Mouse (Mus musculus) neural tube, embryonic 13.5 days (tissue): ENCODE results near the gene Col15a1. TPM values are rescaled to one million over a fixed set of nuclear protein-coding genes. Genes with fewer than 3 reads are reported as not detected.

ENCODE experiments used
- ATAC-seq: fragments of 200-750 bp; cut with Nextera tagmentation; 2 replicates; pipeline ENCODE4 v1.8.0; 2017; ENCODE audit warnings: low read depth, mild to moderate bottlenecking, moderate TSS enrichment, moderate library complexity
- H3K27ac ChIP-seq: fragments of 300-500 bp; sonication (generic); replicated peaks from 2 replicates; pipeline ENCODE4 v1.5.1; 2015; ENCODE audit warnings: moderate library complexity, mild to moderate bottlenecking, inconsistent platforms
- H3K27me3 ChIP-seq: fragments of 300-500 bp; sonication (generic); 2 replicates; pipeline ENCODE4 v1.6.1; 2015; ENCODE audit warnings: mild to moderate bottlenecking, inconsistent platforms
- H3K36me3 ChIP-seq: fragments of 300-500 bp; sonication (generic); 2 replicates; pipeline ENCODE4 v1.6.1; 2015; ENCODE audit warnings: mild to moderate bottlenecking, inconsistent platforms
- H3K4me1 ChIP-seq: fragments of 300-500 bp; sonication (generic); replicated peaks from 2 replicates; pipeline ENCODE4 v1.6.1; 2015; ENCODE audit warnings: inconsistent platforms
- H3K4me2 ChIP-seq: fragments of 300-500 bp; sonication (generic); 2 replicates; pipeline ENCODE4 v1.6.1; 2015; ENCODE audit warnings: inconsistent platforms, mild to moderate bottlenecking, moderate library complexity
- H3K4me3 ChIP-seq: fragments of 300-500 bp; sonication (generic); 2 replicates; pipeline ENCODE4 v1.5.1; 2015; ENCODE audit warnings: mild to moderate bottlenecking, inconsistent platforms
- H3K9ac ChIP-seq: fragments of 300-500 bp; sonication (generic); 2 replicates; pipeline ENCODE4 v1.6.1; 2015; ENCODE audit warnings: moderate library complexity, mild to moderate bottlenecking, inconsistent platforms
- H3K9me3 ChIP-seq: fragments of 300-500 bp; sonication (generic); 2 replicates; pipeline ENCODE4 v1.6.1; 2016; ENCODE audit warnings: inconsistent platforms
- WGBS: fragments of 180-500 bp; shearing (Covaris S2); methylation state at CpG from one replicate; pipeline ENCODE4 v1.1.7; 2015; 5-methylcytosine and 5-hydroxymethylcytosine counted together
- polyA plus RNA-seq: library from polyadenylated mRNA; unstranded; fragments of >200 nt; fragmentation: Nextera tagmentation; extraction: Ambion mirVana; gene quantifications from 2 replicates; pipeline ENCODE4 v1.2.1, GENCODE M21; 2015

Col15a1 gene
- polyA plus RNA-seq, 1 experiment from 2014 or later: 5.2 TPM

DNA sequence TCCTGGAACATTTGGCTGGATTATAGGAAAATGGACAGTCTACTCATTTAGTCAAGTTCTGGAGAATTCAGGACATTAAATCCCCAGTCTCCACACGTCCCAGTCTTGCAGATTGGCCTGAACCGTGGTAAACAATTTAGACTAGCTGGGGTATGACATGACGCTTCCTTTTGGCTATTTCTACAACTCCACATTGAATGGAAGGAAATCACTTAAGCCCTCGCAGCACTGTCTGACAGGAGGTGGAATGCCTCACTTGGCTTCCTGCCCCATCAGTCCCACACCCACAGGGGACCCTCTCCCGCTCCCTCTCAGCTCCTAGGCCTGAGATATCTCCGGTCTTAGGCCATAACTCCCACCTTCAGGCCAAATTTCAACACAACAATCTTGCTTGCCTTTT, 2.1 kb upstream of the Col15a1 start:
- H3K27me3 ChIP-seq: peaks cover 57% of the 10 kb centered on the region
- 73% methylated on average over 6 of the region's 6 CpGs for WGBS
- peaks cover 16% of the 10 kb centered on the region for H3K4me1 ChIP-seq
- ATAC-seq: no peak
- H3K9me3 ChIP-seq: no peaks in the 10 kb centered on the region
- no peak overlapping the region for H3K4me3 ChIP-seq
- H3K36me3 ChIP-seq: no peaks in the 10 kb centered on the region
- H3K4me2 ChIP-seq: no peak overlapping the region
- no peak overlapping the region for H3K9ac ChIP-seq
- no peak overlapping the region for H3K27ac ChIP-seq

DNA sequence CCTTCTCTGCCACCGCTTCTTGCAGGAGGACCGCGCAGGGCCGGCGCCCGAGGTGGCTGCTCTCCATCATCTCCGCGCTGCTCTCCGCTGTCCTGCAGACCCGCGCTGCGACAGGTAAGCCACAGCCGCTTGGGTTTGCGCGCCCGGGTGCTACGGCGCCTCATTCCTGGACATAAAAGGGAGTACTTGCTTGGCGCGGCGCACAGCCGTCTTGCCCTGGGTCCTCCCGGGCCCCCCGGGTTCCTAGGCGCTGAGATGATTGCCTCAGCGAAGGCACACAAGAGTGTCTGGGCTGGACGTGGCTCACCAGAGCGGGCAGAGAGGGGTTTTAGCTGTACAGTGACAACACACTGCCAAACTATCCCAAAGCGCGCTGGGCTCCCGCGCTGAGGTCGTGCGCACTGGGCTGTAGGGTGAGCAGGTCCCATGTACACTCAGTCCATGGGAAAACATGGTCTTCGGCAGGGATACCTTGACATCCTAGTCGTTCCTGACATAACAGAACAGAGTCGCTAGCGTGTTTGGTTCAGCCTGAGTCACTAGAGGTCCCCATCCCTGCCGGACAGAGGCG, 545 bp downstream of the Col15a1 start:
- Histone ChIP-seq H3K4me1 (peaks cover 16% of the 10 kb centered on the region), H3K9ac (peak overlapping the region; percentile 73), H3K36me3 (no peaks in the 10 kb centered on the region), H3K4me3 (peak overlapping the region; percentile 52), H3K4me2 (peak overlapping the region; percentile 76), H3K9me3 (no peaks in the 10 kb centered on the region), H3K27me3 (peaks cover 61% of the 10 kb centered on the region), H3K27ac (no peak overlapping the region)
- ATAC-seq: peak; percentile 59
- WGBS: 3% methylated on average over 40 of the region's 40 CpGs

GRCm38 (mm10) chr4:47209466-47209865, 1.5 kb downstream of the Col15a1 start:
- ATAC-seq: no peak
- Histone ChIP-seq H3K36me3 (no peaks in the 10 kb centered on the region), H3K4me1 (peaks cover 16% of the 10 kb centered on the region), H3K27ac (no peak overlapping the region), H3K27me3 (peaks cover 61% of the 10 kb centered on the region), H3K9ac (no peak overlapping the region), H3K9me3 (no peaks in the 10 kb centered on the region), H3K4me3 (no peak overlapping the region), H3K4me2 (peak overlapping the region; percentile 76; the same call in 1 of the 2 replicates)
- WGBS: 79% methylated on average over 7 of the region's 7 CpGs

- Histone ChIP-seq H3K4me2 (no peak overlapping the region), H3K36me3 (no peaks in the 10 kb centered on the region), H3K4me1 (no peaks in the 10 kb centered on the region), H3K4me3 (no peak overlapping the region), H3K9me3 (no peaks in the 10 kb centered on the region), H3K9ac (no peak overlapping the region), H3K27ac (no peak overlapping the region), H3K27me3 (no peaks in the 10 kb centered on the region)
- ATAC-seq: no peak
- 100% methylated on average over 1 of the region's 1 CpGs for WGBS
Measured at GRCm38 (mm10) chr4:47218828-47219227, 10.9 kb downstream of the Col15a1 start.

GRCm38 (mm10) chr4:47219393-47219792, 11.4 kb downstream of the Col15a1 start:
- no peak for ATAC-seq
- Histone ChIP-seq H3K4me2 (no peak overlapping the region), H3K36me3 (no peaks in the 10 kb centered on the region), H3K4me1 (no peaks in the 10 kb centered on the region), H3K9ac (no peak overlapping the region), H3K4me3 (no peak overlapping the region), H3K9me3 (no peaks in the 10 kb centered on the region), H3K27me3 (no peaks in the 10 kb centered on the region), H3K27ac (no peak overlapping the region)
- 84% methylated on average over 10 of the region's 10 CpGs for WGBS

GRCm38 (mm10) chr4:47220544-47220943, 12.6 kb downstream of the Col15a1 start:
- Histone ChIP-seq H3K4me2 (no peak overlapping the region), H3K27ac (no peak overlapping the region), H3K27me3 (no peaks in the 10 kb centered on the region), H3K4me1 (no peaks in the 10 kb centered on the region), H3K9me3 (no peaks in the 10 kb centered on the region), H3K36me3 (no peaks in the 10 kb centered on the region), H3K9ac (no peak overlapping the region), H3K4me3 (no peak overlapping the region)
- no peak for ATAC-seq
- WGBS: 94% methylated on average over 3 of the region's 3 CpGs

- no peak for ATAC-seq
- H3K4me2 ChIP-seq: no peak overlapping the region
- no peaks in the 10 kb centered on the region for H3K36me3 ChIP-seq
- H3K27me3 ChIP-seq: no peaks in the 10 kb centered on the region
- H3K4me1 ChIP-seq: peaks cover 12% of the 10 kb centered on the region; the same call in 1 of the 2 replicates
- H3K9me3 ChIP-seq: no peaks in the 10 kb centered on the region
- H3K9ac ChIP-seq: no peak overlapping the region
- no peak overlapping the region for H3K4me3 ChIP-seq
- H3K27ac ChIP-seq: no peak overlapping the region
- 85% methylated on average over 3 of the region's 3 CpGs for WGBS
Measured at GRCm38 (mm10) chr4:47222146-47222545, 14.2 kb downstream of the Col15a1 start.

- Histone ChIP-seq H3K27me3 (no peaks in the 10 kb centered on the region), H3K4me2 (no peak overlapping the region), H3K9me3 (no peaks in the 10 kb centered on the region), H3K27ac (no peak overlapping the region), H3K36me3 (no peaks in the 10 kb centered on the region), H3K4me3 (no peak overlapping the region), H3K9ac (no peak overlapping the region), H3K4me1 (peaks cover 18% of the 10 kb centered on the region; the same call in 1 of the 2 replicates)
- no peak for ATAC-seq
- 66% methylated on average over 6 of the region's 6 CpGs for WGBS
Measured at GRCm38 (mm10) chr4:47225920-47226319, 18.0 kb downstream of the Col15a1 start.

GRCm38 (mm10) chr4:47227101-47227500, 19.1 kb downstream of the Col15a1 start:
- Histone ChIP-seq H3K27ac (no peak overlapping the region; the same call in 1 of the 2 replicates), H3K4me1 (peaks cover 18% of the 10 kb centered on the region; the same call in 1 of the 2 replicates), H3K36me3 (no peaks in the 10 kb centered on the region), H3K27me3 (no peaks in the 10 kb centered on the region), H3K9ac (no peak overlapping the region), H3K4me2 (no peak overlapping the region), H3K4me3 (no peak overlapping the region), H3K9me3 (no peaks in the 10 kb centered on the region)
- ATAC-seq: no peak
- 74% methylated on average over 4 of the region's 4 CpGs for WGBS

DNA sequence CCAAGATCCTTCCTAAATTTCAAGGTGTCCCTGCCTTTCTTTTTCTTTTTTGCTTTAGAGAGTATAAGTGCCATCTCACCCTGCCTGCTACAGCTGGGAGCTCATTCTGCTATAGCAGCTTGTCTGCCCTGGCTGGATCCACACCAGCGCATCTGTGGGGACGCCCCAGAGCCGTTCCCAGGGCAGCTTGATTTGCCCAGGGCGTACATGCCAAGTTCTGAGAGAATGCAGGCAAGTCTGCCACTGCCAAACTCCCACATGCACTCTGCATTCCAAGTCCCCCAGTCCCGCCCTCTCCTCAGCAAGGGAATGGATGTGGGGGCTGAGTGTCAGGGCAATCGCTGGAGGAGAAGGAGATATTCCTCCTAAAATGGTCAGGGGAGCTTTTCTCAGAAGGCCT, 19.8 kb downstream of the Col15a1 start:
- no peak for ATAC-seq
- H3K27ac ChIP-seq: no peak overlapping the region
- 55% methylated on average over 6 of the region's 6 CpGs for WGBS

GRCm38 (mm10) chr4:47228945-47229344, 21.0 kb downstream of the Col15a1 start:
- ATAC-seq: no peak
- no peak overlapping the region for H3K9ac ChIP-seq
- no peaks in the 10 kb centered on the region for H3K9me3 ChIP-seq
- no peak overlapping the region for H3K4me2 ChIP-seq
- H3K27me3 ChIP-seq: no peaks in the 10 kb centered on the region
- H3K36me3 ChIP-seq: no peaks in the 10 kb centered on the region
- H3K4me3 ChIP-seq: no peak overlapping the region
- peaks cover 18% of the 10 kb centered on the region; the same call in 1 of the 2 replicates for H3K4me1 ChIP-seq
- WGBS: 83% methylated on average over 5 of the region's 5 CpGs
- H3K27ac ChIP-seq: no peak overlapping the region

More for the DNA sequence above, 19.8 kb downstream of the Col15a1 start:
- Histone ChIP-seq H3K4me2 (no peak overlapping the region), H3K4me3 (no peak overlapping the region), H3K9ac (no peak overlapping the region), H3K27me3 (no peaks in the 10 kb centered on the region), H3K36me3 (no peaks in the 10 kb centered on the region), H3K9me3 (no peaks in the 10 kb centered on the region), H3K4me1 (peaks cover 18% of the 10 kb centered on the region; the same call in 1 of the 2 replicates)

DNA sequence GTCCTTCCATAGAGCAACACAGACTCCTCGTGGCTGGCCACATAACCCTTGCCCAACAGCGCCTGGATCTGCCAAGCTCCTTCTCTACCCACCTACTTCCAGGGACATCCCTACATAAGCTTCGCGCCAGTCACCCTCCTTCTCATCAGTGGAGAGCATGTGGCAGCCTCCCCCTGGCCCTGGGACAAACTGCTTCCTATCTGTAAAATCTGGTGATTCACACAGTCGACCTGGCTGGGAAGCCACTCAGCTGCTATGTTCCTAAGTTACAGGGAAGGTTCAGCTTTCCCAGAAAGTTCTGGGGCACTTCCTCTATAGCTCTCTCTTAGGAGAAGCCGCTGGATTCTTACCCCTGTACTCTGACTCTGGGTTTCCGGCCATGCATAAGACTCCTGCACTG, 22.5 kb downstream of the Col15a1 start:
- ATAC-seq: no peak
- Histone ChIP-seq H3K27me3 (no peaks in the 10 kb centered on the region), H3K27ac (no peak overlapping the region), H3K9me3 (no peaks in the 10 kb centered on the region), H3K9ac (no peak overlapping the region), H3K4me2 (no peak overlapping the region), H3K36me3 (no peaks in the 10 kb centered on the region), H3K4me3 (no peak overlapping the region), H3K4me1 (peaks cover 27% of the 10 kb centered on the region)
- WGBS: 86% methylated on average over 7 of the region's 7 CpGs

DNA sequence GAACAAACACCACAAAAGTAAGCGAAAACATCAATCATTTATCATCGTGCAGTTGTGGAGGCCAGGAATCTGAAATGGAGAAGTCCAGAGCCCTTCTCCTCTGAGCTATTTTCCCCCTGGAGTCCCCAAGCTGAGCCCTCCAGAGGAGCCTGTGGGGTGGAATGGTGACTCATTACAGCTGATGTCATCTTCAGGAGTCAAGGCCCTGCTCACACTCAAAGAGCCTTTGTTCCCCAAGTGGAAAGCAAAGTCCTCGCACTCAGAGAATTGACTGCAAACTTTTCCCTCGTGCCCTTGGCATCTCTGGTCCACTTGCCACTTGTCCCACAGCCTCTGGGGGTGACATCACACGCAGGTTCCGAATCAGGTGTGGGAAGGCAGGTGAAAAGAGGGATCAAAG, 23.4 kb downstream of the Col15a1 start:
- Histone ChIP-seq H3K27me3 (no peaks in the 10 kb centered on the region), H3K36me3 (no peaks in the 10 kb centered on the region), H3K4me3 (no peak overlapping the region), H3K9me3 (no peaks in the 10 kb centered on the region), H3K4me1 (peaks cover 25% of the 10 kb centered on the region), H3K9ac (no peak overlapping the region), H3K4me2 (no peak overlapping the region), H3K27ac (no peak overlapping the region)
- ATAC-seq: no peak
- WGBS: 80% methylated on average over 6 of the region's 6 CpGs
